Mouse (Mus musculus) layer of hippocampus, postnatal 10 days (tissue): Measurements from ENCODE around the gene Nek2. TPM values are rescaled to one million over a fixed set of nuclear protein-coding genes. Genes with fewer than 3 reads are reported as not detected.
A peak's percentile ranks its signal among the peaks of the same experiment; 100 is the strongest.

Experiments
- DNase-seq, 2 experiments: peaks; one replicate each; pipeline ENCODE4 v3.0.0; 2021; ENCODE audit warnings: low spot score in 2 of 2
- total RNA-seq, 2 experiments: library from RNA; stranded (reverse); gene quantifications; 2 replicates each; pipeline ENCODE4 v1.2.3; 2021

Nek2 gene
- total RNA-seq, 2 experiments from 2014 or later, result 3.5 to 4.1 TPM

- no peak for DNase-seq
Observed at GRCm38 (mm10) chr1:191856886-191857651, 35.8 kb downstream of the Nek2 start.

DNA sequence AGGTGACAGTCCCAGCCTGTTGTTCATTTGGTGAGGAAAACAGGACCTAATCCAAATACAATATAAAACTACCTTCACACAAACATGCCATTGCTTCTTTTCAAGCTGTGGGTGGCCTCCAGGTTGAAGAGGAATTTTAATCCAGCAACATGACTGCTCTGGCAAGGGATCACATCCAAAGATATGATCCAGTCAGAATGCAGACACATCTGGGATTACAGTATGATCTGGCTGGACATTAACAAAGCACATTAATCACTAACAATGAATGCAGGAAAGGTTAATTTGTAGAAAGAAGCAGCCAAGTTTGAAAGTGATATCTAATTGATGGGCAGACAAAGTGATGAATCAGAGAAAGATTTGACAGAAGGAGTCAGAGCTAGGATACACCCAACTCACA is 36.9 kb downstream of the Nek2 start:
- DNase-seq, result no peak

GRCm38 (mm10) chr1:191859847-191860246 is 38.6 kb downstream of the Nek2 start:
- DNase-seq, result no peak

GRCm38 (mm10) chr1:191861247-191861646 is 40.0 kb downstream of the Nek2 start:
- no peak for DNase-seq

DNA sequence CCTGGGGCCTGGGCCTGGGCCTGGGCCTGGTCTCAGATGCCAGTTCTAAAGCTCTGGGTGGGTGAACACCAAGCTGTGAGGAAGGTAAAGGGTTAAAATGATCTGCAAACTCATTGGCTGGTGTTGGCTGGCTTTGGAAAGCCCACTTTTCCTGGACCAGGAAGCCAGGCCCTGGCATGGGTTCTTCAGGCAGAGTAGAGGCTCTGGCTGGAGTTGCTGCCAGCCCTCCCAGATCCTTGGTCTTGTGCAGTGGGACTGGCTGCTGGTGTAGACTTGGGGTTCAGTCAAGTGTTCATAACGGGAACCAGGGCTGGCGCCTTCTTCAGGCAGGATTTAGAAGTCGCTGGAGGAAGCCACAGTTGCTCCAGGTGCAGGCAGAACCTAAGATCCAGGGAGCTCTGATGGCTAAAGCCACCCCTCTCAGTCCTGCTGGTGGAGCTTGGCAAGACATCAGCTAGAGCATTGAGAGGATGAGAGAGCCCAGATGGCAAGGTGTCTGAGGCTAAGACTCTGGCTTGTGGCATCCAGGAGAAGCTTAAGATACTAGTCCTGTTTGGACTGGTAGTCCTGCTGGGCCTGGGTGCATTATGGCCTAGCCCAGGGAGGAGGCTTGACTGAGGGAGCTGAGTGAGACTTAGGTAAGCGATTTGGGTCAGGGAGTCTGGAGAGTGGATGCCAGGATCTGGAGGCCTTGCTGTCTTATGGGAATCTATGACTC is 42.7 kb downstream of the Nek2 start:
- peak; percentile 45 to 49 for DNase-seq

DNA sequence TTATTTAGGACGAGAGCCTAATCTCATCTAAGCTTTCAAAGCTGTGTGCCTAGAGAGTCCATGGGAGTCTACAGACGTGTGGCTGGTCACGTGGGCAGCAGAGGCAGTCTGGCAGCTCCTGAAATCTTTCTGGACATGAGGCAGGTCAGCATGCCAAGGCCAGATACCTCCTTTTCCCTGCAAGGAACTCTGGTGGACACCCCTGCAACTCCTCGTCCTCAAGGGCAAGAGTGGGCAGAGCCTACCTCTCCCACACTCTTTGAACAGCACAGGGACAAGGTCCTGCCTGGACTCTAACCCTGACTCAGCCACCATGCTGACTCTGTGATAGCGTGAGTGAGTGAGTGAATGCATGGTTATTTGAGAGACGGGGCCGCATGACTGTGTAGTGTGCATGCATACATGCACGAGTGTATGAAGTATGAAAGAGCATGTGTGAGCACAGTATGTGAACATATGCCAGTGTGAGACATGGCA is 43.3 kb downstream of the Nek2 start:
- no peak for DNase-seq

DNA sequence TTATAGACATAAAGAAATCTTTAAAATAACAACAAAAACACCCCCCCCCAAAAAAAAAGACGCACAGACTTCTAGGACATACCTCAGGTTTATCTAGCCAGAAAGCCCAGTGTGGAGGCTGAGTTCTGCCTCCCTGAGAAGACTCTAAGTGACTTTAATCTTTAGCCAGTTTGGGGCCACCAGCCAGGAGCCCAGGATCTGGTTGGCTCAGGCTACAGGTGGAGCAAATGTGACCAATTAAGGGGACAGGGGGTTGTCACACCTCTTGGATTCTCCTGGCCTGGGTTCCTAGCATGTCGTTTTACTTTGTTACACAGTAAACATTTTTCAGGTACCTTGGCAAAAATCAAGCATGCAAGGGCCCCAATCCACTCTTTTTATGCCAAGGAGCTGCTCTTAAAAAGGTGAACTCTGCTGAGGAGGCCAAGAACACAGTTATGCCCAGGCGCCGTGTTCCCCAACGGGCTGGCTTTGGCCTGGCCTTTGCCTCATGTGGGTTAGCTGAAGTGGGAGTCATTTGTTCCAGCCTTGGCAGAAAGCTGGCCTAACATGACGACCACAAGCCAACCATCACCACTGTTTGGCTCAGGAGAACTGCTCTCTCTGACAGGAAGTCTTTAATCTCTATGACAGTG is 50.9 kb downstream of the Nek2 start:
- DNase-seq, result no peak

- DNase-seq, result no peak
Observed at GRCm38 (mm10) chr1:191875006-191875405, 53.8 kb downstream of the Nek2 start.

DNA sequence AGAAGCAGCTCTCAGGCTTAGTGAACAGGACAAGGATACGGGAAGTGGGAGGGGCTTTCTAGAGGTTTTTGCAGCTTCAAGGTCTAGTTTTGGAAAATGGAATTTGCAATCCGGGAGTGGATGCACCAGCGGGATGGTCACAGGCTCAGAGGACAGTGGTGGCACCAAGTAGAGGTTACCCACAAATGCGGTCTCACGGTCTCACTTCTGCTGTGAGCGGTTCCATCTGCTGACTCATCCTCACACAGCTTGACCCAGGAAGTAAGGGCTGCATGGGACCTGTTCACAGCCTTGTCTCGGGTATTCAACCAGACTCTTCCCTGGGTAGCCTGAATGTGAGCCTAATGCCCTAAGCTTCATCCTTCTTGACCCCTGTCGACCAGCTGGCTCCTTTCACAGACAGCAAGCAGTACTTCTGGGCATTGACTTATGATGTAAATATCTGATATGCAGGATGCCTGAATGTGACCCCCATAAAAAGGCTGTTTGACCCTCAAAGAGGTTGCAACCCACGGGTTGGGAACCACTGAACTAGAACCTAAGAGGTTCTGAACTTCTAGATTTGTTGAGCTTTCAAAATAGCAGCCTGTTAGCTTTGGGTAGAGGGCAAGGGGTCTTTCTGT is 54.5 kb downstream of the Nek2 start:
- DNase-seq, result no peak

GRCm38 (mm10) chr1:191877681-191878080 is 56.4 kb downstream of the Nek2 start:
- no peak for DNase-seq

GRCm38 (mm10) chr1:191878518-191878921 is 57.3 kb downstream of the Nek2 start:
- DNase-seq, result peak; percentile 32

DNA sequence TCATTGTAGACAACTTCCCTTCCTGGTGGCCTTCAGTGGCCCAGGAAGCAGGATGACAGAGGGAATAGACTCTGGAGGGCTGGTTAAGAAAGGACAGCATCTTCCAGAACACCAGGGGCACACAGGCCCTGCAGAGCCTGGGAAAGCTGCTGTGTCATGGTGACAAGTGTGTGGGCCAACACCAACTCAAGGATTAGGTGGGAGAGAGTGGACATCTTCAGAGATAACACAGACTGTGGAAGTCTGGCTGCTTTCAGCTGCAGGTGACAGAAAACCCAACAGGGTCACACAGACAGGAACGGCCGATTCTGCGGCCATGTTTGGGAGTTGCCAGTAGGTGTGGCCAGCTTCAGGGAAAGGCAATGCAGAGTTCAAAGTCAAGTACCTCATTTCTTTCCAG is 59.0 kb downstream of the Nek2 start:
- no peak for DNase-seq

DNA sequence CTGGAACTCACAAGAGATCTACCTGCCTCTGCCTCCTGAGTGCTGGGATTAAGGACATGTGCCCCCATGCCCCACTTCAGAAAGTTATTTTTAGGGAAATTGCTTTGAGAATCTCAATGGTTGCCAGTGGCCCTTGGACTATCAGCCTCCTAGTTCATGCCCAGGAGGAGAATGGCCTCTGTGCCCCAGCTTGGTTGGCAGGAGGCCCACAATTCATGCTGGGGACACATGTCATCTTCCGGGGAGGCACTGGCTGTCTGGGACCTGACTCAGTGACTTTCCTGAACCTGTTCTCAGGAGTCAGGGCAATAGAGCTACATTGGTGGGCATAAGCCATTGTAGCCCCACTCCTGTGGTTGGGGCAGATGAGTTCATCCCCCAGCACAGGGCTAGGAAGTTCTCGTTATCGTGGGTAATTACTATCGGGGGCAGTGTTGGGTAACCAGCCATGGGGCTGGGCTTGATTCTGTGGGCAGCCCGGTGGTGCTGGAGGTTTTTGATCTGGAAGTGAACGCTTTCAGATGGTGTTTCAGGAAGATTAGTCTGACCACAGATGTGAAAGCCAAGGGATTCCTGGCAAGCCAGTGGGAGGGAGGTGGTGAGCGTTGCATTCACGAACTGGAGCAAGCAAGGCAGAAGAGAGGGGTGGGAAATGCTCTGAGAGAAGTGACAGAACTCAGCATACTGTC is 59.8 kb downstream of the Nek2 start:
- no peak for DNase-seq

DNA sequence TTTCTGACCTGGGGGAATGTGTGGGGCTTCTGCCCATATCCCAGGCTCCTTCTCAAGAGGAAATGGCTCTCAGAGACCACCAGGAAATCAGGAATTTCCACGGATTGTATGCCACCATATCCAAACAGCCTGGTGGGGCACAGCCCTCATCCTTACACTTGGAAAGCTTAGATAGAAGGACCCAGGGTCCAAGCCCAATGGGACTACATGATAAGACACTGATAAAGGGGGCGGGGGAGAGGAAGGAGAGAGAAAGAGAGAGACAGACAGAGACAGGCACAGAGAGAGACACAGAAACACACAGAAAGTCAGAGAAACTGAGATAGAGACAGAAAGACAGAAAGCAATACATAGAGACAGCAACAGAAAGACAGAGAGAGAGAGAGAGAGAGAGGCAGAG is 60.4 kb downstream of the Nek2 start:
- no peak for DNase-seq

Other genes starting within 250 kb of the Nek2 start
- 1 to 10 TPM; 2.1 to 3.0 TPM for gene Dtl, start 245.9 kb upstream of the Nek2 start, total RNA-seq
- gene Ints7, start 245.8 kb upstream of the Nek2 start, total RNA-seq, result 10 to 100 TPM; 27.6 to 28.9 TPM
- gene Lpgat1, start 103.6 kb upstream of the Nek2 start, total RNA-seq, result 10 to 100 TPM; 88.3 to 91.1 TPM
- 10 to 100 TPM; 27.5 to 36.4 TPM for gene Slc30a1, start 85.3 kb downstream of the Nek2 start, total RNA-seq
- 1 to 10 TPM in 1 of 2 experiments, under 1 TPM in 1; 0.40 to 1.0 TPM for gene Rd3, start 155.9 kb downstream of the Nek2 start, total RNA-seq